Mouse (Mus musculus): Measurements from ENCODE around the gene Apol8. TPM values are rescaled to one million over a fixed set of nuclear protein-coding genes. Genes with fewer than 3 reads are reported as not detected.

The Apol8 gene
- polyA plus RNA-seq, 1 experiment from 2014 or later: 0.19 TPM

- Histone ChIP-seq H3K4me3 (ENCODE audit: low read length) (no peak overlapping the region), H3K9ac (replicated peaks; ENCODE audit: low read length) (no peak overlapping the region), H3K27me3 (ENCODE audit: insufficient read depth, low read length) (no peaks in the 10 kb centered on the region), H3K4me2 (replicated peaks; ENCODE audit: low read depth, low read length) (no peak overlapping the region), H3K9me3 (ENCODE audit: low read length) (no peaks in the 10 kb centered on the region), H3K27ac (ENCODE audit: low read length) (no peak overlapping the region), H3K36me3 (ENCODE audit: insufficient read depth, low read length) (peaks cover 97% of the 10 kb centered on the region), H3K4me1 (ENCODE audit: insufficient read depth, low read length) (no peaks in the 10 kb centered on the region)
- no peak for ATAC-seq (ENCODE audit: low FRiP score, low TSS enrichment)
- 92% methylated on average over 9 of the region's 9 CpGs for whole genome bisulfite sequencing
Measured at GRCm38 (mm10) chr15:77770942-77771341, 14.1 kb upstream of the Apol8 start.

GRCm38 (mm10) chr15:77770341-77770740 lies 13.5 kb upstream of the Apol8 start:
- no peaks in the 10 kb centered on the region for H3K4me1 ChIP-seq (ENCODE audit: insufficient read depth, low read length)
- no peak overlapping the region for H3K27ac ChIP-seq (ENCODE audit: low read length)
- 95% methylated on average over 5 of the region's 5 CpGs for WGBS
- H3K9ac ChIP-seq (replicated peaks; ENCODE audit: low read length): no peak overlapping the region
- no peak overlapping the region for H3K4me3 ChIP-seq (ENCODE audit: low read length)
- H3K4me2 ChIP-seq (replicated peaks; ENCODE audit: low read depth, low read length): no peak overlapping the region
- H3K9me3 ChIP-seq (ENCODE audit: low read length): no peaks in the 10 kb centered on the region
- ATAC-seq (ENCODE audit: low FRiP score, low TSS enrichment): no peak
- peaks cover 97% of the 10 kb centered on the region for H3K36me3 ChIP-seq (ENCODE audit: insufficient read depth, low read length)
- no peaks in the 10 kb centered on the region for H3K27me3 ChIP-seq (ENCODE audit: insufficient read depth, low read length)

GRCm38 (mm10) chr15:77766981-77767380 lies 10.2 kb upstream of the Apol8 start:
- 89% methylated on average over 11 of the region's 11 CpGs for WGBS
- no peak overlapping the region for H3K4me2 ChIP-seq (replicated peaks; ENCODE audit: low read depth, low read length)
- no peak overlapping the region for H3K4me3 ChIP-seq (ENCODE audit: low read length)
- no peak for ATAC-seq (ENCODE audit: low FRiP score, low TSS enrichment)
- H3K9ac ChIP-seq (replicated peaks; ENCODE audit: low read length): no peak overlapping the region
- H3K4me1 ChIP-seq (ENCODE audit: insufficient read depth, low read length): no peaks in the 10 kb centered on the region
- H3K27ac ChIP-seq (ENCODE audit: low read length): no peak overlapping the region
- peaks cover 95% of the 10 kb centered on the region for H3K36me3 ChIP-seq (ENCODE audit: insufficient read depth, low read length)
- no peaks in the 10 kb centered on the region for H3K27me3 ChIP-seq (ENCODE audit: insufficient read depth, low read length)
- H3K9me3 ChIP-seq (ENCODE audit: low read length): no peaks in the 10 kb centered on the region

GRCm38 (mm10) chr15:77765484-77766093 lies 8.8 kb upstream of the Apol8 start:
- Histone ChIP-seq H3K9me3 (ENCODE audit: low read length) (no peaks in the 10 kb centered on the region), H3K4me3 (ENCODE audit: low read length) (no peak overlapping the region), H3K27me3 (ENCODE audit: insufficient read depth, low read length) (no peaks in the 10 kb centered on the region), H3K27ac (ENCODE audit: low read length) (no peak overlapping the region), H3K4me2 (replicated peaks; ENCODE audit: low read depth, low read length) (no peak overlapping the region), H3K36me3 (ENCODE audit: insufficient read depth, low read length) (peaks cover 96% of the 10 kb centered on the region), H3K9ac (replicated peaks; ENCODE audit: low read length) (no peak overlapping the region), H3K4me1 (ENCODE audit: insufficient read depth, low read length) (no peaks in the 10 kb centered on the region)
- 93% methylated on average over 16 of the region's 16 CpGs for WGBS
- ATAC-seq (ENCODE audit: low FRiP score, low TSS enrichment): no peak

- H3K4me2 ChIP-seq (replicated peaks; ENCODE audit: low read depth, low read length): no peak overlapping the region
- peaks cover 96% of the 10 kb centered on the region for H3K36me3 ChIP-seq (ENCODE audit: insufficient read depth, low read length)
- H3K9me3 ChIP-seq (ENCODE audit: low read length): no peaks in the 10 kb centered on the region
- H3K4me3 ChIP-seq (ENCODE audit: low read length): no peak overlapping the region
- H3K27me3 ChIP-seq (ENCODE audit: insufficient read depth, low read length): no peaks in the 10 kb centered on the region
- H3K27ac ChIP-seq (ENCODE audit: low read length): no peak overlapping the region
- no peaks in the 10 kb centered on the region for H3K4me1 ChIP-seq (ENCODE audit: insufficient read depth, low read length)
- 76% methylated on average over 13 of the region's 13 CpGs for WGBS
- no peak for ATAC-seq (ENCODE audit: low FRiP score, low TSS enrichment)
- H3K9ac ChIP-seq (replicated peaks; ENCODE audit: low read length): no peak overlapping the region
Measured at GRCm38 (mm10) chr15:77764391-77765006, 7.7 kb upstream of the Apol8 start.

GRCm38 (mm10) chr15:77763702-77764101 lies 6.9 kb upstream of the Apol8 start:
- ATAC-seq (ENCODE audit: low FRiP score, low TSS enrichment): no peak
- no peaks in the 10 kb centered on the region for H3K27me3 ChIP-seq (ENCODE audit: insufficient read depth, low read length)
- H3K27ac ChIP-seq (ENCODE audit: low read length): no peak overlapping the region
- no peak overlapping the region for H3K9ac ChIP-seq (replicated peaks; ENCODE audit: low read length)
- H3K36me3 ChIP-seq (ENCODE audit: insufficient read depth, low read length): peaks cover 90% of the 10 kb centered on the region
- WGBS: 81% methylated on average over 11 of the region's 11 CpGs
- H3K4me3 ChIP-seq (ENCODE audit: low read length): no peak overlapping the region
- H3K4me2 ChIP-seq (replicated peaks; ENCODE audit: low read depth, low read length): no peak overlapping the region
- H3K4me1 ChIP-seq (ENCODE audit: insufficient read depth, low read length): no peaks in the 10 kb centered on the region
- H3K9me3 ChIP-seq (ENCODE audit: low read length): no peaks in the 10 kb centered on the region

GRCm38 (mm10) chr15:77763050-77763449 lies 6.2 kb upstream of the Apol8 start:
- Histone ChIP-seq H3K4me2 (replicated peaks; ENCODE audit: low read depth, low read length) (no peak overlapping the region), H3K4me1 (ENCODE audit: insufficient read depth, low read length) (no peaks in the 10 kb centered on the region), H3K9me3 (ENCODE audit: low read length) (no peaks in the 10 kb centered on the region), H3K4me3 (ENCODE audit: low read length) (no peak overlapping the region), H3K36me3 (ENCODE audit: insufficient read depth, low read length) (peaks cover 83% of the 10 kb centered on the region), H3K27ac (ENCODE audit: low read length) (no peak overlapping the region), H3K27me3 (ENCODE audit: insufficient read depth, low read length) (no peaks in the 10 kb centered on the region), H3K9ac (replicated peaks; ENCODE audit: low read length) (no peak overlapping the region)
- 91% methylated on average over 16 of the region's 16 CpGs for WGBS
- ATAC-seq (ENCODE audit: low FRiP score, low TSS enrichment): no peak

GRCm38 (mm10) chr15:77761561-77762380 lies 5.0 kb upstream of the Apol8 start:
- no peaks in the 10 kb centered on the region for H3K27me3 ChIP-seq (ENCODE audit: insufficient read depth, low read length)
- WGBS: 64% methylated on average over 22 of the region's 22 CpGs
- no peaks in the 10 kb centered on the region for H3K9me3 ChIP-seq (ENCODE audit: low read length)
- no peak overlapping the region for H3K4me2 ChIP-seq (replicated peaks; ENCODE audit: low read depth, low read length)
- H3K4me3 ChIP-seq (ENCODE audit: low read length): no peak overlapping the region
- no peak overlapping the region for H3K9ac ChIP-seq (replicated peaks; ENCODE audit: low read length)
- no peaks in the 10 kb centered on the region for H3K4me1 ChIP-seq (ENCODE audit: insufficient read depth, low read length)
- peaks cover 70% of the 10 kb centered on the region for H3K36me3 ChIP-seq (ENCODE audit: insufficient read depth, low read length)
- peak; percentile 46 for ATAC-seq (ENCODE audit: low FRiP score, low TSS enrichment)
- no peak overlapping the region for H3K27ac ChIP-seq (ENCODE audit: low read length)

- no peak overlapping the region for H3K4me3 ChIP-seq (ENCODE audit: low read length)
- H3K9ac ChIP-seq (replicated peaks; ENCODE audit: low read length): no peak overlapping the region
- peaks cover 63% of the 10 kb centered on the region for H3K36me3 ChIP-seq (ENCODE audit: insufficient read depth, low read length)
- no peak overlapping the region for H3K27ac ChIP-seq (ENCODE audit: low read length)
- H3K27me3 ChIP-seq (ENCODE audit: insufficient read depth, low read length): no peaks in the 10 kb centered on the region
- no peaks in the 10 kb centered on the region for H3K4me1 ChIP-seq (ENCODE audit: insufficient read depth, low read length)
- H3K4me2 ChIP-seq (replicated peaks; ENCODE audit: low read depth, low read length): no peak overlapping the region
- H3K9me3 ChIP-seq (ENCODE audit: low read length): no peaks in the 10 kb centered on the region
- WGBS: 97% methylated on average over 7 of the region's 7 CpGs
- no peak for ATAC-seq (ENCODE audit: low FRiP score, low TSS enrichment)
Measured at GRCm38 (mm10) chr15:77761083-77761482, 4.3 kb upstream of the Apol8 start.

- WGBS: 91% methylated on average over 10 of the region's 16 CpGs
- Histone ChIP-seq H3K27me3 (ENCODE audit: insufficient read depth, low read length) (no peaks in the 10 kb centered on the region), H3K4me2 (replicated peaks; ENCODE audit: low read depth, low read length) (no peak overlapping the region), H3K9ac (replicated peaks; ENCODE audit: low read length) (no peak overlapping the region), H3K36me3 (ENCODE audit: insufficient read depth, low read length) (peaks cover 53% of the 10 kb centered on the region), H3K4me1 (ENCODE audit: insufficient read depth, low read length) (no peaks in the 10 kb centered on the region), H3K27ac (ENCODE audit: low read length) (no peak overlapping the region), H3K9me3 (ENCODE audit: low read length) (no peaks in the 10 kb centered on the region), H3K4me3 (ENCODE audit: low read length) (no peak overlapping the region)
- no peak for ATAC-seq (ENCODE audit: low FRiP score, low TSS enrichment)
Measured at GRCm38 (mm10) chr15:77760037-77760436, 3.2 kb upstream of the Apol8 start.

Measured in kidney, embryonic 16.5 days (tissue).